Mouse (Mus musculus): ENCODE measurements at regions not wholly inside any gene's neighbourhood (a gene's known extent, or its start where the extent isn't known, plus 50 kb on each side); places are given as distances from the start of the nearest gene placed in this dataset.

- Histone ChIP-seq H3K79me2 (ENCODE audit: control insufficient read depth, insufficient read depth) (no peaks in the 10 kb centered on the region), H3ac (ENCODE audit: control insufficient read depth, insufficient read length, low read depth) (no peak overlapping the region), H3K4me3 (ENCODE audit: insufficient read depth, poor library complexity, severe bottlenecking) (no peak overlapping the region), H3K79me3 (ENCODE audit: low read depth) (no peaks in the 10 kb centered on the region), H3K27me3 (ENCODE audit: control insufficient read depth, insufficient read depth, insufficient read length) (no peaks in the 10 kb centered on the region), H3K36me3 (ENCODE audit: control insufficient read depth, insufficient read depth) (no peaks in the 10 kb centered on the region)
- TF ChIP-seq CTCF (IDR thresholded peaks at IDR 0.05; ENCODE audit: control insufficient read depth, insufficient read depth, insufficient read length) (no peak), FOSL1 (IDR thresholded peaks at IDR 0.05; ENCODE audit: insufficient read depth, low read length, poor library complexity, severe bottlenecking) (no peak), USF1 (IDR thresholded peaks at IDR 0.05; ENCODE audit: low read depth) (no peak), MAX (IDR thresholded peaks at IDR 0.05) (no peak), MYOD1 (IDR thresholded peaks at IDR 0.05; ENCODE audit: control insufficient read depth, insufficient read length, low read depth) (no peak), CEBPB (IDR thresholded peaks at IDR 0.05; ENCODE audit: low read depth) (no peak), MYOG (IDR thresholded peaks at IDR 0.05; ENCODE audit: control insufficient read depth, extremely low read depth, insufficient read length) (no peak)
Observed at GRCm38 (mm10) chr12:10655185-10655544, 264.6 kb downstream of the Rdh14 start.

GRCm38 (mm10) chr12:10658826-10659225, 268.3 kb downstream of the Rdh14 start:
- TF ChIP-seq USF1 (IDR thresholded peaks at IDR 0.05; ENCODE audit: low read depth): no peak
- TF ChIP-seq CEBPB (IDR thresholded peaks at IDR 0.05; ENCODE audit: low read depth): no peak
- TF ChIP-seq CTCF (IDR thresholded peaks at IDR 0.05; ENCODE audit: control insufficient read depth, insufficient read depth, insufficient read length): no peak
- no peak for TF ChIP-seq FOSL1 (IDR thresholded peaks at IDR 0.05; ENCODE audit: insufficient read depth, low read length, poor library complexity, severe bottlenecking)
- TF ChIP-seq MAX (IDR thresholded peaks at IDR 0.05): no peak
- H3K4me3 ChIP-seq (ENCODE audit: insufficient read depth, poor library complexity, severe bottlenecking): no peak overlapping the region
- no peak overlapping the region for H3ac ChIP-seq (ENCODE audit: control insufficient read depth, insufficient read length, low read depth)
- no peaks in the 10 kb centered on the region for H3K36me3 ChIP-seq (ENCODE audit: control insufficient read depth, insufficient read depth)
- H3K27me3 ChIP-seq (ENCODE audit: control insufficient read depth, insufficient read depth, insufficient read length): no peaks in the 10 kb centered on the region
- no peaks in the 10 kb centered on the region for H3K79me3 ChIP-seq (ENCODE audit: low read depth)
- H3K79me2 ChIP-seq (ENCODE audit: control insufficient read depth, insufficient read depth): no peaks in the 10 kb centered on the region

GRCm38 (mm10) chr12:10686747-10687146, 296.2 kb downstream of the Rdh14 start:
- Histone ChIP-seq H3K79me3 (ENCODE audit: low read depth) (no peaks in the 10 kb centered on the region), H3K27me3 (ENCODE audit: control insufficient read depth, insufficient read depth, insufficient read length) (no peaks in the 10 kb centered on the region), H3K4me3 (ENCODE audit: insufficient read depth, poor library complexity, severe bottlenecking) (no peak overlapping the region), H3ac (ENCODE audit: control insufficient read depth, insufficient read length, low read depth) (no peak overlapping the region), H3K36me3 (ENCODE audit: control insufficient read depth, insufficient read depth) (no peaks in the 10 kb centered on the region), H3K79me2 (ENCODE audit: control insufficient read depth, insufficient read depth) (no peaks in the 10 kb centered on the region)
- TF ChIP-seq USF1 (IDR thresholded peaks at IDR 0.05; ENCODE audit: low read depth) (no peak), MAX (IDR thresholded peaks at IDR 0.05) (no peak), MYOD1 (IDR thresholded peaks at IDR 0.05; ENCODE audit: control insufficient read depth, insufficient read length, low read depth) (no peak), FOSL1 (IDR thresholded peaks at IDR 0.05; ENCODE audit: insufficient read depth, low read length, poor library complexity, severe bottlenecking) (no peak), CEBPB (IDR thresholded peaks at IDR 0.05; ENCODE audit: low read depth) (no peak), CTCF (IDR thresholded peaks at IDR 0.05; ENCODE audit: control insufficient read depth, insufficient read depth, insufficient read length) (no peak), MYOG (IDR thresholded peaks at IDR 0.05; ENCODE audit: control insufficient read depth, extremely low read depth, insufficient read length) (no peak)

Measured in C2C12 (cell line).